Mouse (Mus musculus): ENCODE results near the gene Jup. TPM values are rescaled to one million over a fixed set of nuclear protein-coding genes. Genes with fewer than 3 reads are reported as not detected.

Gene Jup
- polyA plus RNA-seq, 1 experiment, result 48.2 TPM

DNA sequence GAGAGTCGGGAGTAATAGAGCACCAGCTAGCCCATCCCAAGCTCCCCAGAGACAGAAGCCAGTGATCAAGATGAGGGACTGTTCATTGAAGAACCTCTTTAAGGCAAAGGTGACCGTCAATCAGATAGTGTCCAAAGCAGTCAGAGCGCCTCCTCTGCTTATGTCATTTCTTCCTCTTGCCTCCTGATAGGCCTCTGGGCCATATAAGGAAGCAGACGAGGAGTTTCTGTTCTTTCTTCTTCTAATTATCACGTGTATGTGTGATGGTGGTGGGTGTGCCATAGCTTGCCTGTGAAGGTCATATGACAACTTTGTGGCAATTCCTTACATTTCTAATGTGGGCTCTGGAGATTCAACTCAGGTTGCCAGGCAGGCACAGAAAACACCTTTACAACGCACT is 3.3 kb upstream of the Jup start:
- TF ChIP-seq POLR2A (IDR thresholded peaks at IDR 0.05; ENCODE audit: extremely low read depth, insufficient read depth, low read length) (no peak), CTCF (IDR thresholded peaks at IDR 0.05; ENCODE audit: extremely low read depth, insufficient read depth, low read length) (no peak)
- no peak overlapping the region for H3K27ac ChIP-seq (ENCODE audit: insufficient read depth, low read length)
- H3K4me3 ChIP-seq (ENCODE audit: insufficient read depth, low read length), result no peak overlapping the region
- peaks cover 2% of the 10 kb centered on the region; the same call in 1 of the 2 replicates for H3K4me1 ChIP-seq (ENCODE audit: control insufficient read depth, insufficient read depth, low read length)

DNA sequence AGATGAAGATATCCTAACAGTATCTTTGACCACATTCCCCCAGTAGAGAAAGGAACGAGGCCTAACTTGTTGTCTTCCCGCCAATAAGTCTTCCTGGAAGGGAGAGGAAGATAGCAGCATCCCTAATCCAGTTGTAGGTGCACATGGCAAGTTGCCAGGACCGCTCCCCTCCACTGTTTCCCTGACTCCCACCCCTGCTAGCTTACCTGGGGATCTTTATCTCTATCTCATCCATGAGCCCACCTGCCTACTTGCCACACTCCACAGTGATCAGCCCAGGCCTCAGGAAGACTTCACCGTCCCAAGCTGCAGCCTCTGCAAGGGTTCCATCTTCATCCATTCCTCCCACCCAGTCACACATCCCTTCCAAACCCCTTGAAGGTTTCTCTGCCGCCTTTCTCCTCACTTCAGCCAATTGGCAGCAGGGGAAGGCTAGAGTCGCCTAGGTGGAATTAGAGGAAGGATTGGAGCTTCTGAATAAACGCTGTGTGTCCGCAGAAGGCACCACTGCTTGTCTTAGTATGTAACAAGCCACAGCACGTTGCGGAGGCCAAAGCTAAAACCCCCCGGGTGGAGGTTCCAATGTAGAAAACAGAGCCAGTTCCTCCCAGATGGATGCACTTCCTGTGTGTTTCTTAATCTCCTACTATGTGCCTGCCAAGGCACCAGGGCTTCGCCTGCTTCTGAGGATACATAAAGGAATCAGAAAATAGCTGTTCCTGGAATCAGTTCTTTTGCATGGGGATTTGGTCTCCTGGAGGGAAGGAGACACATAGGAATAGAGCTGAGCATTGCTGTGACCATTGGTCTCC is 2.4 kb upstream of the Jup start:
- Histone ChIP-seq H3K27ac (ENCODE audit: insufficient read depth, low read length) (no peak overlapping the region), H3K4me3 (ENCODE audit: insufficient read depth, low read length) (no peak overlapping the region), H3K4me1 (ENCODE audit: control insufficient read depth, insufficient read depth, low read length) (peaks cover 5% of the 10 kb centered on the region; the same call in 1 of the 2 replicates)
- TF ChIP-seq POLR2A (IDR thresholded peaks at IDR 0.05; ENCODE audit: extremely low read depth, insufficient read depth, low read length), result no peak
- TF ChIP-seq CTCF (IDR thresholded peaks at IDR 0.05; ENCODE audit: extremely low read depth, insufficient read depth, low read length), result no peak

DNA sequence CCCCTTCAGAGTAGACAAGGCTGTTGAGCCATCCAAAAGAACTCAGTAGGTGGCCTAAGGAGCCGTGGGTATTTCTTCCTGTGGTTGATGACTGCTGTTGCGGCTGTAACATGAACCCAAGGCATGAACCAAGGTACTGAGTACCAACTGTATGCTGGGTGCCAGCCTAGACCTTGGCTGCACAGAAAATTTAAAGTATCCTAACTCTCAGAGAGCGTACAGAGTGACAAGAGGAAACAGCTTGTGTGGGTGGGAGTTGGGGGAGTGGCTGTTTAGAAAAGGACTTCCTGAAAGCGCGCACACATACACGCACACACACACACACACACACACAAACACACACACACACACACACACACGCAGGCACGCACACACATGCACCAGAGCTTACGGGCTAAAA is 1.8 kb upstream of the Jup start:
- no peak for TF ChIP-seq CTCF (IDR thresholded peaks at IDR 0.05; ENCODE audit: extremely low read depth, insufficient read depth, low read length)
- no peak for TF ChIP-seq POLR2A (IDR thresholded peaks at IDR 0.05; ENCODE audit: extremely low read depth, insufficient read depth, low read length)
- H3K4me3 ChIP-seq (ENCODE audit: insufficient read depth, low read length), result no peak overlapping the region
- peaks cover 6% of the 10 kb centered on the region; the same call in 1 of the 2 replicates for H3K4me1 ChIP-seq (ENCODE audit: control insufficient read depth, insufficient read depth, low read length)
- no peak overlapping the region for H3K27ac ChIP-seq (ENCODE audit: insufficient read depth, low read length)

DNA sequence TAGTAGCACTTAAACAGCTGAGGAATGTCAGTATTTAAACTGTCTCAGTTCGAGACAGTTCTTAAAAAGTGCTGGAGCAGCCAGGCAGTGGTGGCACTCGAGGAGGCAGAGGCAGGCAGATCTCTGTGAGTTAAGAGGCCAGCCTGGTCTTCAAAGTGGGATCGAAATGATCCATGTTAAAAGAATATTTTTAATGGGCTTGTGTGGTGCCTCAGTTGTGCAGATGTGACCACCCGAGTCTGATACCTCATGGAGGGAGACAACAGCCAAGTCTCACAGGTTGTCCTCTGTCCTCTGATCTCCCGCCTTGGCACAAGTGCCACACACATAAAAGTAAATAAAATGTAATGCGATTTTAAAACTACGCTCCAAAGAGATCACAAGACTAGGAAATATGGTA is 954 bp upstream of the Jup start:
- H3K4me3 ChIP-seq (ENCODE audit: insufficient read depth, low read length), result no peak overlapping the region; the same call in 1 of the 2 replicates
- TF ChIP-seq POLR2A (IDR thresholded peaks at IDR 0.05; ENCODE audit: extremely low read depth, insufficient read depth, low read length) (no peak), CTCF (IDR thresholded peaks at IDR 0.05; ENCODE audit: extremely low read depth, insufficient read depth, low read length) (no peak)
- no peak overlapping the region for H3K27ac ChIP-seq (ENCODE audit: insufficient read depth, low read length)

DNA sequence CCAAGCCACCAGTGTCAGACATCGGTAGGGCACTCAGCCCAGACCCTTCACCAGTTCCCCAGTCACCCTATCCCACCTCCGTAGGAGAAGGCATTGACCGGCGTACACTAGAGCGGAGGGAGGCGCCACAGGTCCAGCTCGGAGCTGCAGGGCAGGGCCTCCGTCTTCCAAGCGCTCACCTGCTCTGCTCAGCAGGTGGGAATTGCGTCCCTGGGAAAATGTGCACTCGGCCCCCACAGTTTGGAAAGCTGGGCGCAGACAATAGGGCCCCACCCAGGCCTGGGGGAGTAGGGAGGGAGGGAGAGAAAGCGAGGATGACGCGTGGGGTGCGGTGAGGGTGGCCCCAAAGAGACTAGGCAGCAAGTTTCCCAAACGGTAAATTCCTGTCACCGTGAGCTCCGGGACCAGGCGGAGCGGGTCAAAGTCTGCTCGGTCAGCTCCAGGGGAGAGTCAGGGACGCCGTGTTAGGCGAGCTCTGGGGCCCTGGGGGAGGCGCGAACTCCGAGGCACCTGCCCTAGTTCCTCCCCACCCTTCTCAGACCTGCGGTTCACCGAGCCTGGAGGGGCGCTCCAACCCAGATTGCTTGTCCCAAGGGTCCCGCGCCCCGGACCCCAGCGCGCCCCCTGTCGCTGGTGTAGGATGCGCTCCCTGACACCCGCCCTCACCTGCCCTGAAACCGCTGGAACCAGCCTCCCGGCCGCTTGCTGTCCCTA is 520 bp downstream of the Jup start:
- Histone ChIP-seq H3K4me1 (ENCODE audit: control insufficient read depth, insufficient read depth, low read length) (peaks cover 9% of the 10 kb centered on the region), H3K4me3 (ENCODE audit: insufficient read depth, low read length) (peak overlapping the region; percentile 56), H3K27ac (ENCODE audit: insufficient read depth, low read length) (peak overlapping the region; percentile 67)
- TF ChIP-seq CTCF (IDR thresholded peaks at IDR 0.05; ENCODE audit: extremely low read depth, insufficient read depth, low read length) (no peak), POLR2A (IDR thresholded peaks at IDR 0.05; ENCODE audit: extremely low read depth, insufficient read depth, low read length) (no peak)

More for the DNA sequence above, 954 bp upstream of the Jup start:
- H3K4me1 ChIP-seq (ENCODE audit: control insufficient read depth, insufficient read depth, low read length), result peaks cover 7% of the 10 kb centered on the region

DNA sequence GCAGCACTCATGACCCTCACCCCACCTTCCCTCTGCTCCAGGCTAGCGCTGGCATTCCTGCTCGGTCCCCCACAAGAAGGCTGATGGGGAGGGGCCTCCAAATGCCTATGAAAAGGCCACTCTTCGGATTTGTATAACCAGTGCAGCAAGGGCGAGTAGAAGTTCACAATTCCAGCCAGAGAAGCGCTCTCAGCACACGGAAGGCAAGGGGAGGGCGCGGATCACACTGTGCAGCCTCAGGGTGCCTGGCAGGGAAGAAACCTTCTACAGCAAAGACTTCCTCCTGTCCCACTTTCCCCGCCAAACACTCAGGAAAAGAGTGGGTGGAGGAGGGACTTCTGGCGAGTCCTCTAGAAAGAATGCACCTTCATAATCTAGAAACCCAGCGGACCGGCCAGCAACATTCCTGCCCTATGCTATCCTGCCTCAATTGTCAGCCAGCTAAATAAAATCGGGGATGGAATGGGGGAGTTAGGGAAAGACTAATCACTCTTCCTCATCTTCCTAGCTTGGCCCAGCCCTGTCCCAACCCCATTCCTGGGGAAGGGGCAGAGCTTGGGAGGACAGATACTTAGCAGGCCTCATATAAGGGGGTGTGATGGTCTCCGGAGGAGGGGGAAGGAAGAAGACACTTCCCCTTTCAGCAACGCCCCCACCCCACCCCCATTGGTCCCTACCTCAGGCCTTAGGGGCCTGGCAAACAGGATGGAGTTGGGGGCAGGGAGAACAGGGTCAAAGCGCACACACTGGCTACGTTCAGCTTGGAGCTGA is 1.5 kb downstream of the Jup start:
- TF ChIP-seq CTCF (IDR thresholded peaks at IDR 0.05; ENCODE audit: extremely low read depth, insufficient read depth, low read length) (0 out of 2 replicates have a peak, but pooled peaks have one; percentile 3), POLR2A (IDR thresholded peaks at IDR 0.05; ENCODE audit: extremely low read depth, insufficient read depth, low read length) (0 out of 2 replicates have a peak, but pooled peaks have one; percentile 23)
- peaks cover 9% of the 10 kb centered on the region for H3K4me1 ChIP-seq (ENCODE audit: control insufficient read depth, insufficient read depth, low read length)
- peak overlapping the region; percentile 56 for H3K4me3 ChIP-seq (ENCODE audit: insufficient read depth, low read length)
- 0 out of 2 replicates have a peak overlapping the region, but pooled peaks have one; percentile 67 for H3K27ac ChIP-seq (ENCODE audit: insufficient read depth, low read length)

DNA sequence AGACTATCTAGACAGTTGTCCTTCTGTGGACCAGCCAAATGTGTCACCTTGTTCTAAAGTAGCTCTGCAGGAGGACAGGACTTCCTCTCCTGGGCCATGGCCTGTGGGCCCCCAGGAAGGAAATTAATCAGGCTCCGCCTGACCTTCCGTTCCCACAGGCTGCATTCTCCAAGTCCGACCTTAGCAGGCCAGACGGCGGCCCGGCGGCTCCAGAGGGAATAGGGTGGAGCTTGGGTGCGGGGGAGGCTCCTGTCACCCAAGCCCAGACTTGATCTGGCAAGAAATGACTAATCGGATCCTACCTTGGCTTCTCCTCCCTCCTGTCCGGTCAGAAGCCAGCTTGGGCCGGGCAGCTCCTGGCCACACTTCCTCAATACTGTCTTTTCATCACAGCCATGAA is 2.4 kb downstream of the Jup start:
- Histone ChIP-seq H3K4me3 (ENCODE audit: insufficient read depth, low read length) (peak overlapping the region; percentile 56; the same call in 1 of the 2 replicates), H3K27ac (ENCODE audit: insufficient read depth, low read length) (no peak overlapping the region), H3K4me1 (ENCODE audit: control insufficient read depth, insufficient read depth, low read length) (peaks cover 9% of the 10 kb centered on the region)
- TF ChIP-seq CTCF (IDR thresholded peaks at IDR 0.05; ENCODE audit: extremely low read depth, insufficient read depth, low read length), result no peak

DNA sequence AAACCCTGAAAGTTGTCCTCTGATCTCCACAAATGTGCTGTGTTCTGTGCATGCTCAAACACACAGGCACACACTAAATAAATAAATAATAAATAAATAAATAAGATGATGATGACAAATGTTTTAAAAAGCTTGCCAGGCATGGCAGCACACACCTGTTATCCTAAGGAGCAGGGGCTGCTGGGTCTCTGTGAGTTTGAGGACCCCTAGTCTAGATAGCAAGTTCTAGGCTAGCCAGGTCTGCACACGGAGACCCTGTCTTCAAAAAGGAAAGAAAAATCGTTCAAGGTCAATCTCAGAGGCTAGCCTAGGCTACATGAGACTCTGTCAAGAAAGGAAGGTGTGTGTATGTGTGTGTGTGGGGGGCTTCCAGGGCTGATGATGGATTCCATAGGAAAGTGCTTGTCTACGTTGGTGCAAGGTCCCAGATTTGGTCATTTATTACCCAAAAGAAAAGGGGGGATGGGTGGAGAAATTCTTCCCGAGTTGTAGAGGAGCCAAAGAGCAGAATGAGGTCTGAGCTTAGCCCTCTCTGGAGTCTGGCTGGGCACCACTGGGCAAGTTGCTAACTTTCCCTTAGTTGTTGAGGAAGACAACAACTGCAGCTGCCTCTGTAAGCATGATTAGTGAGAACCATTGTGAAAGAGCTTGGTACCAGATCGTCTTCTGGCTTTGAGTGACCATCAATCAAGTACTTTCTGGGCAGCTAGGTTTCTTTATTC is 3.0 kb downstream of the Jup start:
- H3K4me3 ChIP-seq (ENCODE audit: insufficient read depth, low read length), result no peak overlapping the region
- peaks cover 9% of the 10 kb centered on the region for H3K4me1 ChIP-seq (ENCODE audit: control insufficient read depth, insufficient read depth, low read length)
- H3K27ac ChIP-seq (ENCODE audit: insufficient read depth, low read length), result no peak overlapping the region
- TF ChIP-seq POLR2A (IDR thresholded peaks at IDR 0.05; ENCODE audit: extremely low read depth, insufficient read depth, low read length) (no peak), CTCF (IDR thresholded peaks at IDR 0.05; ENCODE audit: extremely low read depth, insufficient read depth, low read length) (no peak)

DNA sequence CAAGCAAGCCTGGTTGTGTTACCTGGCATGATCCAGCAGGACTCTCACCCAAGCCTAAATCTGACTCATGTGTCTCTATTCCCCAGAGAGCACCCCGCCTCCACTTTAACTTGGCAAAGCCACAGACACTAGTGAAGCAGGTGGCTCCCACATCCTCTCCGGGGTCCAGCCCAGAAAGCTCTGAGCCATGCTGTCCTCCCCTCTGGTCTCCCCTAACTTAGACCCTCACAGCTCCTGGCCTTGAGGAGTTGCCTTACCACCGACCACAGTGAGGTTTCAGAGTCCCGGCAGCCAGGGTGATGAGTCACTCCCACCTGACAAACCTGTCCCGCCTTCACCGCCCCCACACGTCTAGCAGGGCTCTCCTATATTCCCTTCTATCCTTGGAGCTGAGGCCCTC is 3.8 kb downstream of the Jup start:
- Histone ChIP-seq H3K4me3 (ENCODE audit: insufficient read depth, low read length) (no peak overlapping the region), H3K27ac (ENCODE audit: insufficient read depth, low read length) (no peak overlapping the region), H3K4me1 (ENCODE audit: control insufficient read depth, insufficient read depth, low read length) (peaks cover 10% of the 10 kb centered on the region)
- TF ChIP-seq POLR2A (IDR thresholded peaks at IDR 0.05; ENCODE audit: extremely low read depth, insufficient read depth, low read length) (no peak), CTCF (IDR thresholded peaks at IDR 0.05; ENCODE audit: extremely low read depth, insufficient read depth, low read length) (no peak)
